Mouse (Mus musculus): ENCODE results near the gene Tbr1. TPM values are rescaled to one million over a fixed set of nuclear protein-coding genes. Genes with fewer than 3 reads are reported as not detected.

The Tbr1 gene
- 0.17 TPM for polyA plus RNA-seq (2017; shearing (Covaris generic))

DNA sequence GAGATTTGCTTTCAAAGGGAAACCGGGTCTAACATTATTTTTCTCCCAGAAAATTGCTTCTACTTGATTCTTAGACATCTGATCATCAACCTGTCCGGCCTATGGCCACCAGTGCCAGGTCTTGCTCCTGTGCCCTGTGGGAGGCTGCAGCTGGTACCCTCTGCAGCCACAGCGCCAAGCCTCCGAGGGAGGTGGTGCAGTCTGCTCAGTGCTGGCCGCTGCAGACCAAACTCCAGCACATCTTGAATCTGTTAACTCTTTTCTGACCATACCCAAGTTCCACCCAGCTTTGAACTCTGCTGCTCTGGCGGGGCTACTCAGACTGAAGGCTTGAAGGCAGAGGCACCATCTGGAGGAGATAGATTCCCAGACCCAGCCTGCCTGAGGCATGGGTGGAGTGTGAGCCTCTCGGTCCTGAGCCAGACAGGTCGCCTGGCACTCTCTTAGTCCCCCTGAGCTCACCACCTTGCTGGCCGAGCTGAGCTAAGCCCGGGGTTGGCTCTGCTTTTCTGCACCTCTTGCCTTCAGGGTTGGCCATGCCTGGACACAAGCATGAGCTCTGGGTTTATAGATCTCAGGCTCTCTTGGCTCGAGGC is at the start of gene Tbr1:
TSS of gene Tbr1 (plus strand) at position 275 of the 596 bp plus-strand sequence.

Other genes with a start within 250 kb of the Tbr1 start
- 208 TPM for gene Tank, start 224.3 kb upstream of the Tbr1 start, polyA plus RNA-seq (2017; shearing (Covaris generic))
- gene Psmd14, start 91.2 kb upstream of the Tbr1 start, polyA plus RNA-seq (2017; shearing (Covaris generic)): 193 TPM
- gene Slc4a10, start 243.5 kb downstream of the Tbr1 start, polyA plus RNA-seq (2017; shearing (Covaris generic)): 1.4 TPM